Mouse (Mus musculus) embryo, embryonic 10.5 days (tissue): ENCODE results near the gene Gm6760.

Experiments used
- DNase-seq: peaks from one replicate; pipeline ENCODE4 v3.0.0-alpha.2; 2015; ENCODE audit warnings: low spot score

Gm6760 gene

GRCm38 (mm10) chrX:64152098-64152497, at the start of gene Gm6760:
TSS of gene Gm6760 (minus strand) at chrX:64152198.
- no peak for DNase-seq

GRCm38 (mm10) chrX:64181246-64181645, 29.2 kb upstream of the Gm6760 start:
- DNase-seq, result peak; percentile 0

GRCm38 (mm10) chrX:64173248-64173647, 21.2 kb upstream of the Gm6760 start, which contains the start of gene 3830417A13Rik:
TSS of gene 3830417A13Rik (plus strand) at chrX:64173548.
- no peak for DNase-seq
